Mouse (Mus musculus): ENCODE results near the gene 1700020D05Rik.

The 1700020D05Rik gene

GRCm38 (mm10) chr19:5475069-5475714 is 28.4 kb downstream of the 1700020D05Rik start:
- DNase-seq (ENCODE audit: low spot score in 2 of 2), result no peak

- no peak for DNase-seq (ENCODE audit: low spot score in 2 of 2)
Observed at GRCm38 (mm10) chr19:5474281-5475068, 29.1 kb downstream of the 1700020D05Rik start.

- peak; percentile 37 to 53 for DNase-seq (ENCODE audit: low spot score in 2 of 2)
Observed at GRCm38 (mm10) chr19:5473720-5474119, 29.9 kb downstream of the 1700020D05Rik start, which contains the start of gene Efemp2. TSS of gene Efemp2 (plus strand) at chr19:5473954.

GRCm38 (mm10) chr19:5472857-5473256 is 30.7 kb downstream of the 1700020D05Rik start:
- DNase-seq (ENCODE audit: low spot score in 2 of 2), result no peak

GRCm38 (mm10) chr19:5471846-5472245 is 31.7 kb downstream of the 1700020D05Rik start:
- no peak for DNase-seq (ENCODE audit: low spot score in 2 of 2)

- no peak for DNase-seq (ENCODE audit: low spot score in 2 of 2)
Observed at GRCm38 (mm10) chr19:5468374-5468773, 35.2 kb downstream of the 1700020D05Rik start, which contains the start of gene Ctsw. TSS of gene Ctsw (minus strand) at chr19:5468507.

- no peak for DNase-seq (ENCODE audit: low spot score in 2 of 2)
Observed at GRCm38 (mm10) chr19:5466916-5467500, 36.6 kb downstream of the 1700020D05Rik start.

GRCm38 (mm10) chr19:5465037-5465436 is 38.5 kb downstream of the 1700020D05Rik start:
- no peak for DNase-seq (ENCODE audit: low spot score in 2 of 2)

- no peak for DNase-seq (ENCODE audit: low spot score in 2 of 2)
Observed at GRCm38 (mm10) chr19:5463791-5464562, 39.6 kb downstream of the 1700020D05Rik start.

- DNase-seq (ENCODE audit: low spot score in 2 of 2), result no peak
Observed at GRCm38 (mm10) chr19:5463212-5463611, 40.4 kb downstream of the 1700020D05Rik start.

GRCm38 (mm10) chr19:5461411-5461810 is 42.2 kb downstream of the 1700020D05Rik start:
- no peak for DNase-seq (ENCODE audit: low spot score in 2 of 2)

GRCm38 (mm10) chr19:5460465-5460911 is 43.1 kb downstream of the 1700020D05Rik start, which contains the start of gene Fibp:
TSS of gene Fibp (plus strand) at chr19:5460615.
- peak; percentile 70 to 74 for DNase-seq (ENCODE audit: low spot score in 2 of 2)

GRCm38 (mm10) chr19:5459896-5460295 is 43.7 kb downstream of the 1700020D05Rik start:
- DNase-seq (ENCODE audit: low spot score in 2 of 2), result no peak

- DNase-seq (ENCODE audit: low spot score in 2 of 2), result no peak
Observed at GRCm38 (mm10) chr19:5459019-5459418, 44.6 kb downstream of the 1700020D05Rik start.

- no peak for DNase-seq (ENCODE audit: low spot score in 2 of 2)
Observed at GRCm38 (mm10) chr19:5457746-5458442, 45.7 kb downstream of the 1700020D05Rik start, which contains the start of gene Ccdc85b. TSS of gene Ccdc85b (minus strand) at chr19:5457894.

GRCm38 (mm10) chr19:5456922-5457745 is 46.5 kb downstream of the 1700020D05Rik start:
- peak; percentile 94 to 95 for DNase-seq (ENCODE audit: low spot score in 2 of 2)

- DNase-seq (ENCODE audit: low spot score in 2 of 2), result no peak
Observed at GRCm38 (mm10) chr19:5456241-5456921, 47.2 kb downstream of the 1700020D05Rik start.

GRCm38 (mm10) chr19:5455568-5455967 is 48.0 kb downstream of the 1700020D05Rik start:
- DNase-seq (ENCODE audit: low spot score in 2 of 2), result no peak

- no peak for DNase-seq (ENCODE audit: low spot score in 2 of 2)
Observed at GRCm38 (mm10) chr19:5455037-5455436, 48.5 kb downstream of the 1700020D05Rik start.

All from frontal cortex, postnatal 25 days (tissue).